Mouse (Mus musculus): ENCODE data around the gene Chid1. TPM values are rescaled to one million over a fixed set of nuclear protein-coding genes. Genes with fewer than 3 reads are reported as not detected.

Chid1 gene
- polyA plus RNA-seq, 1 experiment: 51.3 TPM

GRCm38 (mm10) chr7:141562421-141562851 is 22.8 kb upstream of the Chid1 start:
- peaks cover 42% of the 10 kb centered on the region for H3K79me2 ChIP-seq (ENCODE audit: control insufficient read depth, insufficient read depth)
- peak overlapping the region; percentile 89 for H3K4me2 ChIP-seq (ENCODE audit: low read depth)
- peak overlapping the region; percentile 83 for H3ac ChIP-seq (ENCODE audit: control insufficient read depth, insufficient read length)
- peak overlapping the region; percentile 79 for H3K4me3 ChIP-seq
- TF ChIP-seq CEBPB (IDR thresholded peaks at IDR 0.05; ENCODE audit: insufficient read depth, poor library complexity, severe bottlenecking) (no peak), POLR2AphosphoS2 (IDR thresholded peaks at IDR 0.05; ENCODE audit: insufficient read length, low read depth) (no peak), MYOG (IDR thresholded peaks at IDR 0.05; ENCODE audit: control insufficient read depth in 1 of 3, insufficient read depth in 1 of 3, insufficient read length in 2 of 3, low read depth in 2 of 3) (no peak)
- H3K36me3 ChIP-seq (ENCODE audit: control insufficient read depth, insufficient read depth): no peaks in the 10 kb centered on the region
- no peaks in the 10 kb centered on the region for H3K27me3 ChIP-seq (ENCODE audit: control insufficient read depth, insufficient read depth, insufficient read length)

GRCm38 (mm10) chr7:141561682-141562391 is 22.2 kb upstream of the Chid1 start, which contains the start of gene Ap2a2:
Ap2a2 (plus strand) TSS chr7:141562173.
- Histone ChIP-seq H3K4me3 (peak within 1 kb of the TSS; percentile 79), H3ac (ENCODE audit: control insufficient read depth, insufficient read length) (peak within 1 kb of the TSS; percentile 83), H3K27me3 (ENCODE audit: control insufficient read depth, insufficient read depth, insufficient read length) (no peaks in the 10 kb centered on the region), H3K79me2 (ENCODE audit: control insufficient read depth, insufficient read depth) (peaks cover 36% of the 10 kb centered on the region), H3K36me3 (ENCODE audit: control insufficient read depth, insufficient read depth) (no peaks in the 10 kb centered on the region), H3K4me2 (ENCODE audit: low read depth) (peak within 1 kb of the TSS; percentile 91)
- TF ChIP-seq MYOG (IDR thresholded peaks at IDR 0.05; ENCODE audit: control insufficient read depth in 1 of 3, insufficient read depth in 1 of 3, insufficient read length in 2 of 3, low read depth in 2 of 3) (peak in 1 of 3 experiments; percentile 19), MAX (IDR thresholded peaks at IDR 0.05; ENCODE audit: low read depth) (no peak), POLR2AphosphoS2 (IDR thresholded peaks at IDR 0.05; ENCODE audit: insufficient read length, low read depth) (peak; percentile 86), MYOD1 (IDR thresholded peaks at IDR 0.05; ENCODE audit: control insufficient read depth in 1 of 3, insufficient read length in 2 of 3, low read depth in 2 of 3) (peak in 1 of 3 experiments; percentile 18), POLR2A (IDR thresholded peaks at IDR 0.05; ENCODE audit: insufficient read length, low read depth) (peak; percentile 78)

GRCm38 (mm10) chr7:141560471-141560870 is 20.8 kb upstream of the Chid1 start:
- Histone ChIP-seq H3K4me3 (no peak overlapping the region), H3K36me3 (ENCODE audit: control insufficient read depth, insufficient read depth) (no peaks in the 10 kb centered on the region), H3K27me3 (ENCODE audit: control insufficient read depth, insufficient read depth, insufficient read length) (no peaks in the 10 kb centered on the region), H3ac (ENCODE audit: control insufficient read depth, insufficient read length) (no peak overlapping the region), H3K4me2 (ENCODE audit: low read depth) (no peak overlapping the region), H3K79me2 (ENCODE audit: control insufficient read depth, insufficient read depth) (peaks cover 22% of the 10 kb centered on the region)
- TF ChIP-seq CEBPB (IDR thresholded peaks at IDR 0.05; ENCODE audit: insufficient read depth, poor library complexity, severe bottlenecking): no peak
- TF ChIP-seq E2F4 (IDR thresholded peaks at IDR 0.05; ENCODE audit: insufficient read depth): no peak
- no peak for TF ChIP-seq TCF12 (IDR thresholded peaks at IDR 0.05; ENCODE audit: insufficient read depth, poor library complexity, severe bottlenecking)
- TF ChIP-seq USF1 (IDR thresholded peaks at IDR 0.05; ENCODE audit: low read depth): no peak
- TF ChIP-seq POLR2AphosphoS2 (IDR thresholded peaks at IDR 0.05; ENCODE audit: insufficient read length, low read depth): no peak
- no peak for TF ChIP-seq REST (IDR thresholded peaks at IDR 0.05; ENCODE audit: insufficient read depth, insufficient read length)

- H3K79me2 ChIP-seq (ENCODE audit: control insufficient read depth, insufficient read depth): peaks cover 16% of the 10 kb centered on the region
These were observed 20.2 kb upstream of the Chid1 start for GRCm38 (mm10) chr7:141559726-141560325.

GRCm38 (mm10) chr7:141558946-141559345 is 19.3 kb upstream of the Chid1 start:
- Histone ChIP-seq H3K79me2 (ENCODE audit: control insufficient read depth, insufficient read depth) (peaks cover 9% of the 10 kb centered on the region), H3K36me3 (ENCODE audit: control insufficient read depth, insufficient read depth) (no peaks in the 10 kb centered on the region), H3K4me2 (ENCODE audit: low read depth) (no peak overlapping the region), H3ac (ENCODE audit: control insufficient read depth, insufficient read length) (no peak overlapping the region), H3K27me3 (ENCODE audit: control insufficient read depth, insufficient read depth, insufficient read length) (no peaks in the 10 kb centered on the region), H3K4me3 (no peak overlapping the region)
- TF ChIP-seq MAX (IDR thresholded peaks at IDR 0.05; ENCODE audit: low read depth): no peak
- TF ChIP-seq USF1 (IDR thresholded peaks at IDR 0.05; ENCODE audit: low read depth): no peak
- no peak for TF ChIP-seq TCF12 (IDR thresholded peaks at IDR 0.05; ENCODE audit: insufficient read depth, poor library complexity, severe bottlenecking)
- TF ChIP-seq TCF3 (IDR thresholded peaks at IDR 0.05; ENCODE audit: insufficient read length, low read depth): no peak
- no peak for TF ChIP-seq E2F4 (IDR thresholded peaks at IDR 0.05; ENCODE audit: insufficient read depth)
- TF ChIP-seq CEBPB (IDR thresholded peaks at IDR 0.05; ENCODE audit: insufficient read depth, poor library complexity, severe bottlenecking): no peak
- no peak for TF ChIP-seq POLR2AphosphoS2 (IDR thresholded peaks at IDR 0.05; ENCODE audit: insufficient read length, low read depth)
- no peak for TF ChIP-seq POLR2A (IDR thresholded peaks at IDR 0.05; ENCODE audit: insufficient read length, low read depth)
- TF ChIP-seq REST (IDR thresholded peaks at IDR 0.05; ENCODE audit: insufficient read depth, insufficient read length): no peak
- TF ChIP-seq MYOG (IDR thresholded peaks at IDR 0.05; ENCODE audit: control insufficient read depth in 1 of 3, insufficient read depth in 1 of 3, insufficient read length in 2 of 3, low read depth in 2 of 3): no peak

More at GRCm38 (mm10) chr7:141559726-141560325, 20.2 kb upstream of the Chid1 start:
- Histone ChIP-seq H3K4me3 (no peak overlapping the region), H3K36me3 (ENCODE audit: control insufficient read depth, insufficient read depth) (no peaks in the 10 kb centered on the region), H3ac (ENCODE audit: control insufficient read depth, insufficient read length) (no peak overlapping the region), H3K4me2 (ENCODE audit: low read depth) (no peak overlapping the region), H3K27me3 (ENCODE audit: control insufficient read depth, insufficient read depth, insufficient read length) (no peaks in the 10 kb centered on the region)
- no peak for TF ChIP-seq REST (IDR thresholded peaks at IDR 0.05; ENCODE audit: insufficient read depth, insufficient read length)
- no peak for TF ChIP-seq MYOG (IDR thresholded peaks at IDR 0.05; ENCODE audit: control insufficient read depth in 1 of 3, insufficient read depth in 1 of 3, insufficient read length in 2 of 3, low read depth in 2 of 3)

Data from myocyte (in vitro differentiated cells).